Mouse (Mus musculus) bone marrow, adult 2 months (tissue): Measurements from ENCODE around the gene Rbl1. TPM values are rescaled to one million over a fixed set of nuclear protein-coding genes. Genes with fewer than 3 reads are reported as not detected.

Source experiments
- H3K27ac ChIP-seq: fragments of 200-500 bp; 2 replicates; pipeline ENCODE4 v1.5.1; 2012; ENCODE audit warnings: low read depth, mild to moderate bottlenecking, control low read depth, inconsistent platforms, low read length; ENCODE audit not compliant: control insufficient read depth, poor library complexity, insufficient read depth
- H3K4me1 ChIP-seq: fragments of 200-500 bp; 2 replicates; pipeline ENCODE4 v1.6.1; 2011; ENCODE audit warnings: low read length; ENCODE audit not compliant: control insufficient read depth, insufficient read depth
- H3K4me3 ChIP-seq: fragments of 200-500 bp; replicated peaks from 2 replicates; pipeline ENCODE3; 2011; ENCODE audit warnings: mild to moderate bottlenecking, low read depth, low read length, control low read depth; ENCODE audit not compliant: control insufficient read depth
- CTCF ChIP-seq: fragments of 200-500 bp; IDR thresholded peaks from 2 replicates; pipeline ENCODE4 v1.5.1; 2011; ENCODE audit warnings: low read length, control low read depth; ENCODE audit not compliant: control insufficient read depth, insufficient read depth
- POLR2A ChIP-seq: fragments of 200-500 bp; IDR thresholded peaks from 2 replicates; pipeline ENCODE4 v1.6.1; 2011; ENCODE audit warnings: low read depth, mild to moderate bottlenecking, control low read depth, low read length, borderline replicate concordance; ENCODE audit not compliant: control insufficient read depth
- WGBS: fragments of 180-500 bp; shearing (Covaris S2); methylation state at CpG from one replicate; pipeline ENCODE4 v1.1.7; 2018; 5-methylcytosine and 5-hydroxymethylcytosine counted together
- polyA plus RNA-seq: library from polyadenylated mRNA; stranded (reverse); fragments of >200 nt; gene quantifications from 2 replicates; pipeline ENCODE4 v1.2.4, GENCODE M21; 2011; ENCODE audit warnings: low replicate concordance; ENCODE audit not compliant: missing spikeins, insufficient read depth, insufficient read length

Gene Rbl1
- polyA plus RNA-seq, 1 experiment = 17.1 TPM

DNA sequence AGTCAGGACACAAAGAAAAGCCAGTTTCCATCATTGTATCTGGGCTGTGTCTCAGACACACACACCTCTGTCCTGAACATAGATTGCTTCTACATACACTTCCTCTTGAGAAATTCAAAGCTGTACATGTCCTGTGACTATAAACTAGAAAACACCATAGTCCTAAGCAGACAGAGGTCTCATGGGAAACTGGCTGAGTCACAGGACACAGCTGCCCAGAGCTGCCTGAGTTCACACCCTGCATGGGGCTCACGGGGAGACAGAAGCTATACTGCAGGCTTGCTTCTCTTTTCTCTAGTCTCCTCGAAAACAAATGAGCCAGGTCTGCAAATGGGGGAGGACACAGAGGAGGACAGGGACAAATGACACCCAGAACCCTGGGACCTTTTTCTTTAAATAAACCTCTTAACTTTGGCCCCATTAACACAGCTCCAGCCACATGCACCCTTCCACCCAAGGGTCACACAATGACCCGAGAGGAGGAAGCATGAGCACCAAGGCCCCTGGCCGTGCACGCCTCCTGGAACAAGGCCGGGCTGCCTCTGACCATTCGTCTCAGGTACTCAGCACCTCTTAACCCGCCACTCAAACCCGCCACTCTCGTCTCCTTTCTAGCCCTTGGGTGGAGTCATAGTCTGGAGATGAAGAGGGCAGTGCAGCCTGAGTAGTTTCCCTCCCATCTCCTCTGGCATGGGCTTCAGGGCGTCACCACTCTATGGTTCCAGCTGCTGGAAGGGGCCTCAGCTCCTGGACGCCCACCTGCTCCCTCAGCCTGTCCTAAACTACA lies 104.6 kb downstream of the Rbl1 start:
- H3K27ac ChIP-seq = no peak overlapping the region
- no peak overlapping the region for H3K4me3 ChIP-seq
- WGBS = 78% methylated on average over 12 of the region's 12 CpGs
- no peaks in the 10 kb centered on the region for H3K4me1 ChIP-seq
- no peak for TF ChIP-seq POLR2A
- TF ChIP-seq CTCF = no peak

Other genes starting within 250 kb of the Rbl1 start
- gene Ndrg3, start 212.5 kb downstream of the Rbl1 start, polyA plus RNA-seq = 11.3 and 17.1 TPM in 2 replicates
- 13.9 and 17.2 TPM in 2 replicates for gene Dsn1, start 197.4 kb downstream of the Rbl1 start, polyA plus RNA-seq
- gene Soga1, start 125.3 kb downstream of the Rbl1 start, polyA plus RNA-seq = 3.0 and 5.0 TPM in 2 replicates
- not detected in 2 replicates for gene Tldc2, start 117.5 kb downstream of the Rbl1 start, polyA plus RNA-seq
- gene Samhd1, start 69.3 kb downstream of the Rbl1 start, polyA plus RNA-seq = 48.9 and 113 TPM in 2 replicates
- gene Rpn2, start 74.5 kb upstream of the Rbl1 start, polyA plus RNA-seq = 76.1 and 97.0 TPM in 2 replicates
- 3.4 TPM in 1 of 2 replicates, not detected in the other for gene Mroh8, start 75.0 kb upstream of the Rbl1 start, polyA plus RNA-seq
- gene Ghrh, start 143.0 kb upstream of the Rbl1 start, polyA plus RNA-seq = not detected in 2 replicates
- gene Manbal, start 163.1 kb upstream of the Rbl1 start, polyA plus RNA-seq = 13.3 and 33.1 TPM in 2 replicates
- 13.7 and 15.4 TPM in 2 replicates for gene Src, start 213.9 kb upstream of the Rbl1 start, polyA plus RNA-seq